Mouse (Mus musculus) olfactory bulb, adult 2 months (tissue): ENCODE data around the gene Hmgcll1. TPM values are rescaled to one million over a fixed set of nuclear protein-coding genes. Genes with fewer than 3 reads are reported as not detected.
"Not testable (repeated sequence)": the region's sequence is repeated elsewhere in the genome, so short reads cannot be mapped to it uniquely, and the experiment has no call there.

ENCODE experiments used
- H3K27ac ChIP-seq: fragments of 200-500 bp; 2 replicates; pipeline ENCODE4 v1.5.1; 2012; ENCODE audit warnings: low read depth, low read length; ENCODE audit not compliant: insufficient read depth
- H3K4me1 ChIP-seq: fragments of 200-500 bp; 2 replicates; pipeline ENCODE4 v1.6.1; 2012; ENCODE audit warnings: low read length; ENCODE audit not compliant: control insufficient read depth, insufficient read depth
- H3K4me3 ChIP-seq: fragments of 200-500 bp; 2 replicates; pipeline ENCODE4 v1.5.1; 2012; ENCODE audit warnings: mild to moderate bottlenecking, low read depth, low read length, moderate library complexity; ENCODE audit not compliant: insufficient read depth
- CTCF ChIP-seq: fragments of 200-500 bp; IDR thresholded peaks from 2 replicates; pipeline ENCODE4 v1.5.1; 2012; ENCODE audit warnings: low read depth, mild to moderate bottlenecking, low read length, moderate library complexity; ENCODE audit not compliant: insufficient read depth
- POLR2A ChIP-seq: fragments of 200-500 bp; IDR thresholded peaks from 2 replicates; pipeline ENCODE4 v1.6.1; 2012; ENCODE audit warnings: mild to moderate bottlenecking, low read depth, low read length, moderate library complexity; ENCODE audit not compliant: insufficient read depth
- WGBS: fragments of 180-500 bp; shearing (Covaris S2); methylation state at CpG from one replicate; pipeline ENCODE4 v1.1.7; 2018; 5-methylcytosine and 5-hydroxymethylcytosine counted together
- polyA plus RNA-seq: library from polyadenylated mRNA; stranded (reverse); fragments of >200 nt; gene quantifications from 2 replicates; pipeline ENCODE4 v1.2.4, GENCODE M21; 2012; ENCODE audit warnings: low replicate concordance; ENCODE audit not compliant: missing spikeins, insufficient read depth, insufficient read length

The Hmgcll1 gene
- polyA plus RNA-seq, 1 experiment = not detected

DNA sequence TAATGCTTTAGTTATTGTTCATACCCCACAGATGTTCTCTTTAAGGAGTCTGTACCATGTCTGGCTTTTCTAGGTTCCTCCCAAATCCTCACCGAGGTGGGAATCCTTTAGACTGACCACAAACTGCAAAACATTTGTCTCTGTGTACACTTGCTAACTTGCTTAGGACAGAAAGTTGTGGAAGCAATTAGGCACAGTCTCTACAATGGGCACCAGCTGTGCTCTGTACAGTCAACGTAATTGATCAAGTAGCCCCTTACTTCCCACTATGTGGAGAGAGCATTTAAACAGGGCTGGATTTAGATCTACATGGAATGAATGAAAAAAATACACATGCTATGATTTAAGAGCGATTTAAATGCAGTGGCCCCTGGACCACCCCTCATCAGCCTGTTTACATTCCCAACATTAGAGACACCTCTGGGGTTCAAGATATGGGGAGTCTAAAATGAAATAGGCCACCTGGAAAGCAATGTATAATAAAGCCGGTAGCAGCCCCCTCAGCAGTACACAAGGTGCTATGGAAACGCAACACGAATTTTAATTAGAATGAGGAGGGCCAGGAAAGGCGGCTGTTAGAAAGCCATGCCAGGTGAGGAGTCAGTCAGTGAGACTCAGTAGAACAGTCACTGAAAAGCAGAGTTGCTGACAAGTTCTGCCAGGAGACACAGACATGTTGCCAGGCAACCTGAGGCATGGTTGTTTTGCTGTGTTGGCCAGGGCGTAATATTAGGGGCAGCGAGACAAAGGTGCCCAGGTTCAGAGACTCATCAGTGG is 23.9 kb downstream of the Hmgcll1 start:
- H3K4me1 ChIP-seq = no peaks in the 10 kb centered on the region
- 73% methylated on average over 9 of the region's 9 CpGs for WGBS
- TF ChIP-seq POLR2A (no peak), CTCF (no peak)
- no peak overlapping the region for H3K27ac ChIP-seq
- no peak overlapping the region for H3K4me3 ChIP-seq

DNA sequence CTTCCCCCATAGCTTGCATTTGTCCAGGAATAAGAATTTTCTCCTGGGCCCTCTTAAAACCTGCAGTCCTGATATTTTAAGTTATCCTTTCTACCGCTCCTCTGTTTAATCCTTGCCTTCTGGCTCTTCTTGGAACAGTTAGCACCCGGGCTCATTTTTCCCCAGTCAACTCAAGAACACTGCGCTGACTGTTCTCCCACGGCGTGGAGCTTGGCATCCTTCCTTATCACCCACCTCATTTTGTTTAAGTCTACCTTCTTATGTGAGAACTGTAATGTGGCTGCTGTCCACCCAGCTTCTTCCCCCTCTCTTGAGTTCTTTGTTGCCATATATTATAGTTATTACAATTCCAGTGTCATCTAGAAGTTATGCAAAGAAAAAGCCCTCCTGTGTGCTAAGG is 25.1 kb downstream of the Hmgcll1 start:
- no peaks in the 10 kb centered on the region for H3K4me1 ChIP-seq
- no peak for TF ChIP-seq POLR2A
- TF ChIP-seq CTCF = no peak
- H3K27ac ChIP-seq = no peak overlapping the region
- WGBS = 89% methylated on average over 5 of the region's 5 CpGs
- no peak overlapping the region for H3K4me3 ChIP-seq

DNA sequence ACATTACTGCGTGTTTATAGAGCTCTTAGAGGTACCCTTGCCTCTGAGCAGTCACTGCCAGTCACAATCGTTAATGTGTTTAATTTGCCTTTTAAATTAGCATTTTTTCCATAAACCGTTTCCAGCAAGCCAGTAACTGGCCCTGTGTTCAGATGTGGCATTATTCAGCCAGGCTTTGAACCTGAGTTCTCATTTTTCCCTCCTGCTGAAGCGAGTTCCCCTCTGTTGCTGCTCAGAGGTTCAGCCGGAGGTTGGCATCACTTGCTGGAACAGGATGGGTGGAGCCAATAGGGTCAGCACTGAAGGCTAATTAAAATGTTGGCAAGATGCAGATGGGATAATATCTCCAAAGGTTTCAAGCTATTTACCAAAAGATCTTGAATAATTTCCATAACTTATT is 28.7 kb downstream of the Hmgcll1 start:
- 31% methylated on average over 5 of the region's 5 CpGs for WGBS
- TF ChIP-seq POLR2A (no peak), CTCF (no peak)
- H3K4me3 ChIP-seq = no peak overlapping the region
- no peak overlapping the region for H3K27ac ChIP-seq
- H3K4me1 ChIP-seq = no peaks in the 10 kb centered on the region

DNA sequence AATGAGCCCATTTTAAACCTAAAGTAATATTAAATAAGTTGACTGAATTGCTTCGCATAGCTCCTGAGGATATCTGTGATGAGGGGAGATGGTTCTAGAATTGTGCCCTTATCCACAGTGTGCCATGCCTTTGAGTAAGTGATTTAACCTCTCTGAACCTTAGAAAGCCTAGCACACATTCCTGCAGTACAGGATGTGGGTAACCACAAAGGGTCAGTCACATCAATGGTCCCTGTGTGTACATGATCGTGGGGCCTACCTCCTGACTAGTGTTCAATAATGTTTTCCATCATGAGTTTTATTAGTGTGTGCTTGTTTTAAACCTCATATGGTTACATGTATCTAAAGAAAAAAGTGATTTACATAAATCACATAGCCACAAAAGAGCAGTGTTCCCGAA is 46.3 kb downstream of the Hmgcll1 start:
- WGBS = 89% methylated on average over 3 of the region's 3 CpGs
- H3K4me1 ChIP-seq = no peaks in the 10 kb centered on the region
- no peak overlapping the region for H3K27ac ChIP-seq
- H3K4me3 ChIP-seq = no peak overlapping the region
- TF ChIP-seq POLR2A (no peak), CTCF (no peak)

DNA sequence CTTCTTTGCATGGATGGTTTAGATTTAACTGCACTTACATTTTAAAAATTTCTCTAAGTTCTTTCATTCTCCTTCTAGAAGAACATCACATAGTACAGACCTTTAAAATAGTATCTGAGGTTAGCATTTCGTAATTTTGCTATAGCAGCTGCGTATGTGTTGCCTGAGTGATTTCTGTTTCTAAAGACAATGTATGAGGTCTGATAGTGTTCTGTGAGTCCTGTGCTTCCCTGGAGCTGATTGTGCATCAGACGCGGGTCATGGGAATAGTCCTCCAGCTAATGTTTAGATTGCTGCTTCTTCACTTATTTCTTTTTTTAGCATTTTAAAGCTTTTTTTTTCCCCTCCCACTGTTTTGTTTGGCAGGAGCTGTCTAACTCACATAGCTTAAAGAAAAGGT is 46.8 kb downstream of the Hmgcll1 start:
- WGBS = 57% methylated on average over 4 of the region's 4 CpGs
- TF ChIP-seq CTCF (no peak), POLR2A (no peak)
- no peak overlapping the region for H3K27ac ChIP-seq
- no peaks in the 10 kb centered on the region for H3K4me1 ChIP-seq
- H3K4me3 ChIP-seq = no peak overlapping the region

DNA sequence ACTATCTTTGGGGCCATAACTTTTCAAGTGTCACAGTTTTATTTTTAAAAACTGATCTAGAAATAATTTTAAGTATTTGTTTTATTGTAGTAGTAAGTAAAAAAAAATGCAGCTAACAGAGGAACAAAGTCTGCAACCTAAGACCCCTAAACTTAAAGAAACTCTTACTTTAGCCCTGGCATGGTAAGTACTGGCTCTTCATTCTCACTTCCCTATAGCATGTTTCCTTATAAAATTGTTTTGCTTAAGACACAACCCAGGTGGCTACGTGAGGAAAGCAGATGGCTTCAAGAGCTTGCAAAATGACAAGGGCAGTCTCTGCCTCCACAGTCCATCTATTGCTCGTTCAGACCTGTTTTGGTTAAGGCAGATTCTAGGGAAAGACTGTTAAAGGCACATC is 49.5 kb downstream of the Hmgcll1 start:
- WGBS = 90% methylated on average over 2 of the region's 2 CpGs
- Histone ChIP-seq H3K4me1 (no peaks in the 10 kb centered on the region), H3K4me3 (no peak overlapping the region), H3K27ac (no peak overlapping the region)
- no peak for TF ChIP-seq POLR2A
- TF ChIP-seq CTCF = no peak

DNA sequence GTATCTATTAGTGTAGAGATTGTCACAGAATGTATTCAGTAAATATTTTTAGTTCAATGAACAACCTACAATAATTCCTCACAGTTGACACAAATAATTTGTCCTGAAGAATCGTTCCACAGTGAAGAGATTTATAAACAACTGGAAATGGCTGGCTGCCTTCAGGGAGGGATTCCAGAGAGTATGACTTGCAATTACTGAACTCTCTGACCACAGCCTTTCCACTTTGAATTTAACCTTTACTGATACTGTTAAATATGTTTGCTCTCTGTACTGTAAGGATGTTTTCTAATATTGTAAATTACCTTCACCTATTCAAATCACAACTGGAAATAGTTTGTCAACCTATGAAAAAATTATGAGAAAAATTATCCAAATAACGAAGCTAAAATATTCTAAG is 76.9 kb downstream of the Hmgcll1 start:
- Histone ChIP-seq H3K27ac (no peak overlapping the region), H3K4me3 (no peak overlapping the region), H3K4me1 (no peaks in the 10 kb centered on the region)
- WGBS = 48% methylated on average over 2 of the region's 2 CpGs
- TF ChIP-seq POLR2A (no peak), CTCF (no peak)

DNA sequence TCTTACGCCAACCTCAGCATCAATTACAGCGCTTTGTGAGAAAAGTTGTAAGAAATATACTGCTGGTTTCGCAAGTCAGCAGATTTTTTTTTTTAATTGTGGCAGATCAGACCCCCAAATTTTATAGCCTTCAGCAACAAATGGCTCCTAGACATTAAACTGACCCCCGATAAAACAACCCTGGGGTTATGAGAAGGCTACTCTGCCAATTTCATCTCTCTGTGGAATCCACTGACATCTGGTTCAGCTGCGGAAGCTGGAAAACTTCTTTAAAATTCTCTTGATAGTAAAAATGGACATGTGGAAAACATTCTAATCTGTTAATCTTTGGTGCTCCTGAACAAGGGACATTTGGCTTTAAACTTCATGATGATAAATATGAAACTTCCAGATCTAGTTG is 82.6 kb downstream of the Hmgcll1 start:
- H3K4me3 ChIP-seq = no peak overlapping the region
- TF ChIP-seq POLR2A (no peak), CTCF (no peak)
- no peaks in the 10 kb centered on the region for H3K4me1 ChIP-seq
- H3K27ac ChIP-seq = no peak overlapping the region
- WGBS = 96% methylated on average over 5 of the region's 5 CpGs

DNA sequence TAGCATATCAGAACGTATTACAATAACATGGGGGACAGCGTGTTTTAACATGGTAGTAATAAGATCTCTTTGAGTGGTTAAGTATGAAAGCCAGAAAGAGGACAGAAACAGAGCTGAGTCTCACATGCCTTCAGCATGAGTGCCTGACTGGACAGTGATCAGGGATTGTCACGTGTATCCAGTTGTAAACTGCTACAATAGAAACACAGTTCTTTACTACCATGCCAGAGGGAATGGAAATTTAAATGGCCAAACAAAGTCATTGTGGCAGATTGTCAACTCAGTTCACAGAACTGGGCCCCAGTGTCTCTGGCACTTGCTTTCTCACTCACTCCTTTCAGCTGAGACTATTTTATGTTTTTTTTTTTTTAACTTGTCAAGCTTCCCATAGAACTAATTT is 85.3 kb downstream of the Hmgcll1 start:
- WGBS = 67% methylated on average over 3 of the region's 3 CpGs
- no peaks in the 10 kb centered on the region for H3K4me1 ChIP-seq
- no peak for TF ChIP-seq CTCF
- TF ChIP-seq POLR2A = no peak
- H3K27ac ChIP-seq = no peak overlapping the region
- H3K4me3 ChIP-seq = no peak overlapping the region

DNA sequence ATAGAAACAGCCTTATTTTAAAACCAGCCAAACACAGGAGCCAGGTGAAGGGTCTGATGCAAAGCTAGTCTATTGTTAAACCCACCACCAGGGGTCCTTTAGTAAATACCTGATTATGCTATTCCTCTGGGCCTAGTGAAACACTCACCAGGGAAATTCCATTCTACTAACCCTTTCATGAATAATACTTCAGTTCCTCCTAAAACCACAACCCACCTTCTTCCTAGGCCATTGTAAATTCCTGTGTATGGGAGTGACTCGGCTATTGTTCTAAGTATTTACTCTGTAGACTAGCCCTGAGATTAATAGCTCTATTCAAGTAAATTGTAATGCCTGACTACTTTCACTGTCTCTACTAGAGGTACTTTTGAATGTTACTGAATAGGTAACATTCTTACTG is 89.8 kb downstream of the Hmgcll1 start:
- not testable (repeated sequence) for H3K27ac ChIP-seq, H3K4me3 ChIP-seq, H3K4me1 ChIP-seq
- WGBS = 65% methylated on average over 1 of the region's 1 CpGs
